Mouse (Mus musculus) bone marrow, adult 2 months (tissue): ENCODE results near the gene Gm43191.

Experiments
- CTCF ChIP-seq: fragments of 200-500 bp; IDR thresholded peaks from 2 replicates; pipeline ENCODE4 v1.5.1; 2011; ENCODE audit warnings: low read length, control low read depth; ENCODE audit not compliant: control insufficient read depth, insufficient read depth
- POLR2A ChIP-seq: fragments of 200-500 bp; IDR thresholded peaks from 2 replicates; pipeline ENCODE4 v1.6.1; 2011; ENCODE audit warnings: low read depth, mild to moderate bottlenecking, control low read depth, low read length, borderline replicate concordance; ENCODE audit not compliant: control insufficient read depth

GRCm38 (mm10) chr3:116659856-116660430 lies 21.1 kb downstream of the Gm43191 start:
- no peak for TF ChIP-seq CTCF
- TF ChIP-seq POLR2A, result no peak
